Mouse (Mus musculus) cerebellum, postnatal 14 days (tissue): ENCODE measurements at regions not wholly inside any gene's neighbourhood (a gene's known extent, or its start where the extent isn't known, plus 50 kb on each side); places are given as distances from the start of the nearest gene placed in this dataset.
A peak's percentile ranks its signal among the peaks of the same experiment; 100 is the strongest.

Experiments used
- DNase-seq, 2 experiments: peaks; one replicate each; pipeline ENCODE4 v3.0.0; 2021; ENCODE audit warnings: mixed read lengths in 2 of 2

DNA sequence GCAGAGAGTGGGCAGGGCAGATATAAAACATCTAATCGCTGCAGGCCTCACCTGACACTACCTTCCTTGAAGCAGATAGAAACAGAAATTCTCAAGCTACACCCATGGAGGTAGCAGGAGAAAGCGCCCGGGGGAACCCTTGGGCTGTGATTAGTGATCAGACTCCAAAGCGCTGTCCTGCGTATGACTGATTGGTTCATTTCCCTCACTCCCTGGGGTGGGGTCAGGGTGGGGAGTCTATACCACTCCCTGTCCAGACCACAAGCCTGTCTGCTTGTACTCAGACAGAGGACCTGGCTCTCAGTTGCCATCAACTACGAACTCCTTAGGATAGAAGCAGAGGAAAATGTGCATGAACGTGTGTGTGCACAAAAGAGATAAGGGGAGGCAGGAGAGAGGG lies 77.7 kb downstream of the Gm826 start:
- no peak for DNase-seq

DNA sequence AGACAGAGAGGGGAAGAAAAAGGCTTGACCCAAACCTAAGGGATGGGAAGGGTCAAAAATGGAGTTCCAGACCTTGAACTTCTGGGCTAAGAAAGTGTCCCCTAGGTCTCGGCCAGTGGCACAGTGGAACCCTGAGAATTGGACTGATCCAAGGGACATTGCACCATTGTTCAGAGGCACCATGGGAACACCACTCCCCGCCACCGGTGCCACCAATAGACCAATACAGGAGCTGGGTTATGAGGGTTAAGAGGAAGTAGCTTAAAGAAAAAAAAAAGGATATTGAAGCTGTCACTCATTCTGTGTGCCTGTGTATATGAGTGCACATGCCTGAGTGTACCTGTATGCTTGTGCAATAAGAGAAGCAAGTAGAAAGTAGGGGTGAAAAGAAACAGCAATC lies 83.7 kb downstream of the Gm826 start:
- DNase-seq = no peak

DNA sequence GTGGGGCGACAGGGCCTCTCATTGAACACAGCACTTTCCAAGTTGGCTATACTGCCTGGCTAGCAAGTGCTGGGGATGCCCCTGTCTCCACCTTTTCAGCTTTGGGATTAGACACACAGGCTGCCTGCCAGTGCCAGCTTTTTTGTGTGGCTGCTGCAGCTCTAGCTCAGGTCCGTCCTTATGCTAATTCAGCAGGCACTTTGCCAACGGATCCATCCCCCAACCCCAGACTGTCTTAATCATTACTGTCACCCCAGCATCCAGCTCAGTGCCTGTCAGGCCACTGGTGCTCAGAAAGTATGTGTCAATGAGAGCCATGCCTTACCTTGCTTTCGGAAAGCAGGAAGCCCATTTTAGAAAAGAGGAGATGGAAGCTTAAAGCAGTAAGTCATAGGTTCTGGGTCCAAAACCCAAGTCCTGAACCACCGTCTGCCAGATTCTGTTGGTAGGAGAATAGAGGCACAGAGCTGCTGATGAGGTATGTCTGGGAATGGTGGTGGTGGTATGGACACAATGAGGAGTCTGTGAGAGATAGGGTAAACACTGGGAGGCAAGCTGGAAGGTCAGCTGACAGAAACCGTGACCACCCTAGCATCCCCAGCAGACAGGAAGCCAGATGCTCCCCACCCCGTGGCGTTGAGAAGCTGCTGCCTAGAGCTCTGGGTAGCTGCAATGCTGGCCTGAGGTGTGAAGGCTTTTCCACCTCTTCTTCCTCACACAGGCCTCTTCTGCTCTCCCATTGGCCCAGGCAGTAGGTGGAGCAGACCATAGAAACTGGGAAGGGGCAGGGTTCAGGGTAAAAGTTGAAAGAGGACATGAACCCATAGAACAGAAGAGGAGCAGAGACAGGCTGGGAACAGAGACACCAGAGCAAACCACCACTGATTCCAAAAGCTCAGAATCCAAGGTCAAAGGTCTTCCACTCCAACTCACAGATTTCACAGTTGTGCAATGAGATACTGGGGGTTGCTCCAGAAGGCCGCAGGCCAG lies 84.6 kb downstream of the Gm826 start:
- peak; percentile 23 to 54 for DNase-seq

DNA sequence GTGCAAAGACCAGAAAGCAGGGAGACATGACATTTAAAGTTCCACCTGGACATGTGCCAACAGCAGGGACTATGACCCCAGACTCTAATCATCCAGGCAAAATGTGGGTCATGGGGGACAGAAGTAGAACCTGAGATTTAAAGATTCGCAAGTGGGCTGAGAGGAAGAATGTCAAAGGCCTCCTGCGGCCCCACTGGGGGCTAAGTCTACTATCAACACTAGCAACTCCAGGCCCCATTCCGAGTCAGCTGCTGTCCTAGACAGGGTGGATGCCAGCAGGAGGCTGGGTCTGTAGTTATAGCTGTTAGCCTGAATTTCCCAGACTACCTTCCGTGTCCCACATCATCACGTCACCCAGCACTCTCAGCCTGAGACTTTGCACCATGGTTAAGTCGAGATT lies 86.7 kb downstream of the Gm826 start:
- no peak for DNase-seq

DNA sequence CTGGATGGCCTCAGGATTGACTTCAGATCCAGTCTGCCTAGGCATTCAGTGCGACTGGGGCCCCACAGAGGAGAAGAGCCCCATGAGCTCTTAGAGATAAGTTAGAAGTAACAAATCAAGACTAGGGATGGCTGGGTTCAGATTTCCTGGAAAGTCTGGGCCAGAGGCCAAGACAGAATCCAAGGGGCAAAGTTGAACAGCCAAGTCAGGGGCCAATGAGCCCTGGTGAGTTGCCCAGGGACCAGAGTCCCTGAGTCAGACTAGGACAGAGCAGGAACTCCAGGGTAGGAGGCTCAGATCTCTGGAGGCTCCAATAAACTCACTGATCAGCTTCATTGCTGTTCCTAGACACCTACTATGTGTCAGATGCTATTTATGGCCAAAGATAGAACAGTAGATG lies 87.6 kb downstream of the Gm826 start:
- DNase-seq = no peak

DNA sequence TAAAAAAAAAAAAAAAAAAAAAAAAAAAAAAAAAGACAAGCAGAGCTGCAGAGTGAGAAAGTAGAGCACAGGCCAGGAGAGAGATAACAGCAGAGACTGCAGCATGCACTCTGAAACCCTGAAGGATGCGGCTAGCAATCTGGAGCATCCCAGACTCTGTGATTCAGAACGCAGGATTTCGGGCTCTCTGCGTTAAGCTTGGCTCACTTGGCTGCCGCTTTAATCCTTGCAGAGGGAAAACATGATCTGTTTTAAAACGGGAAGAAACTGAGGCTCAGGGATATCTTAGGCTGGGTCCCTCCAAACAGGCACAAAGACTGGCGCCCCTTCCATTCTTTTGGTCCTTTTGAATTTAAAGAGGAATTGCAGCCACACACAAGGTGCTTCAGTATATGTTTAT lies 89.1 kb downstream of the Gm826 start:
- DNase-seq = no peak

DNA sequence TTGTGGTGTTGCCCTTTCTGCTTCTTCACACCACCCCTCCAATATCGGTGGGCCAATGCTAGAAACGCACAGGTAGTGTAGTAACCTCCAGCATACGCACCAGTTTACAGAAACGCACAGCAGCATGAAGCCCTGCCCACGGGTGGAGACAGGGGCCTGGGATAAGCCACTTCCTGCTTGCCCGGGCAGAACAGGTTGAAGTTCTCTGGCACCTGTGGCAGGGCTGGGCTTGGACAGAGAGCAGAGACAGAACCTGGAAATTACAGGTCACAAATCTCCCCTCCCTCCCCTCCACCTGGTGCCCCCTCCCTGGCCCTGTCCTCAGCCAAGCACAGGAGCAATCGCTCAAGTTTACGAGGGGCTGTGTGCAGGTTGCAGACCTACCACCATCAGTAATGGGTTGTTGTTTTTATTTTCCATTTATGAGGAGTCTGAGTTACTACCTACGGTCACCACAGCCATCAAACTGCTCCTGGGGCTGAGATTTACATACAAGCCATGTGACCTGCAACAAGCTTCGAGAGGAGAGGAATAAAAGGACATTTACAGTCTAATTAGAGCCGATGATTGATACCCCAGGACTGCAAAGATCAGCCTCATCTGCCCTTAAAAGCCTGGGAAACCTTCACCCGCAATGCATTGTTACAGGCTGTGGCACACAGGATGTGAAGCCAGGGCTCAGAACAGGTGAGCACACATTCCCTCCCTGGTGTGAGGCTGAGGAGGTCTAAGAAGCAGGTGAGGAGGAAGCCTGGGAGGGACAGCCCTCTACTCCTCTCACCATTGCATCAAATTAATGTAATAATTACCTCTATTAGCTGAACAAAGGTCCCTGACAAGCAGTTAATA lies 93.2 kb downstream of the Gm826 start:
- DNase-seq = no peak

DNA sequence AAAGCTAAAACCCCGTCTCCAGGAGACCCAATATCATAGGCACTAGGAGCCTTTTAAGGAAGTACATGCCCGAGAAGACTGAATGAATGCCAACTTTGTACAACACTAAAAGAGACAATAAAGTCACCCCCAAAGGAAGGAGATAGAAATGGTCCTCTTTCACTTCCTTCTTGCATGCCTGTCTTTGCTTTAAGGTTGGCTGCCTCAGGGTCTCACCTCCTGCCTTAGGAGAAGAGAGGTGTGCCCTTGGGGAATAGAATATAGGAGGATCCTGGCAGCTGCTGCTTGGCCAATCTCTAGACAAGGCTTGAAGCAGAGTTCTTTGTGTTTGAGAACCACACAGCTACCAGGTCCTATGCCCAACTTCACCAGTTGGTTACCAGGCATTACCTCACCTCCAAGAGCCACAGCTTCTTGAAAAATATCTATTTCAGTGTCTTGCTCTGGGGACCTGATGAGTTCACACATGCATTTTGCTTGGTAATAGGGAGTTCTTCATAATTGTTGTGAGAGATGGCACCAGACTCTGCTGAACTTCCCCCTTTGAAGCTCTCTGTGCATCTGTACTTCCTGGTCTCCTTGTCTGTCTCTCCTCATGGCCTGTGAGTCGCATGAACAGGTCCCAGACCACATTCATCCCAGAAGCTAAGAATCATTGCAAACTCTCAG lies 96.4 kb downstream of the Gm826 start:
- no peak for DNase-seq

DNA sequence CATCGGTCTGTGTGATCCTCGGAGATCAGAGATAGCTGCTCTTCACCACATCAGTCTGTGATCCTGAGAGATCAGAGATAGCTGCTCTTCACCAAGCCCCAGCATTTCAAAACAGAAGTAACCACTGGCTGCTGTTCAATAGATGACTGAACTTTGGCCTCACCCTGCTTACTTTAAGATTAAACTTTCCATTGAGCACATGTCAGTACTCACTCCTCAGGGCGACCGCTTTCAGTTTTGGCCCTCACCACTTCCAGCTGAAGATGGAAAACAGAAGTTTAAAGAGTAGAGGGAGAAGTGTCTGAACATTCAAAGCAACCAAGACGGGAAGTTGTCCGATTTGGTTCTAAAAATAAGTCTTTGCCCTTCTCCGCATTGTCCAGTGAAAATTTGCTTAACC lies 97.2 kb downstream of the Gm826 start:
- DNase-seq = no peak

DNA sequence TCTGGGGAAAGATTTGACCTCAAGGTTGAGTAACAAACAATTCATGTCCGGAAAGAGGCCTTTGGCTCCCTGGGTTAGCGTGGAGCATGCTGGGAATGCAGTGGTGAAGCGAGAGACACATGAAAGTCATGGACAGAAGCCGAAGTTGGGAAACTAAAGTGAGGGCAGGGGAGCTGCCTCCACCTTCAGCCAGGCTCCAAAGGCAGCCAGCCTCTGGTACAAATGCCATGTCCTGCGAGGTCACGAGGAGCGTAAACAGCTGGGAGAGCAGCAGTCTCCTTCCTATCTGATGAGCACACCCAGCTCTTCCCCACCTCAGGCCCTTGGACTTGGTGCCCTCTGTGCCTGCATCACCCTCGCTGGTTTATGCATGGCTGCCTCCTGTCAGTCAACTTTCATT lies 103.2 kb downstream of the Gm826 start:
- DNase-seq = no peak

DNA sequence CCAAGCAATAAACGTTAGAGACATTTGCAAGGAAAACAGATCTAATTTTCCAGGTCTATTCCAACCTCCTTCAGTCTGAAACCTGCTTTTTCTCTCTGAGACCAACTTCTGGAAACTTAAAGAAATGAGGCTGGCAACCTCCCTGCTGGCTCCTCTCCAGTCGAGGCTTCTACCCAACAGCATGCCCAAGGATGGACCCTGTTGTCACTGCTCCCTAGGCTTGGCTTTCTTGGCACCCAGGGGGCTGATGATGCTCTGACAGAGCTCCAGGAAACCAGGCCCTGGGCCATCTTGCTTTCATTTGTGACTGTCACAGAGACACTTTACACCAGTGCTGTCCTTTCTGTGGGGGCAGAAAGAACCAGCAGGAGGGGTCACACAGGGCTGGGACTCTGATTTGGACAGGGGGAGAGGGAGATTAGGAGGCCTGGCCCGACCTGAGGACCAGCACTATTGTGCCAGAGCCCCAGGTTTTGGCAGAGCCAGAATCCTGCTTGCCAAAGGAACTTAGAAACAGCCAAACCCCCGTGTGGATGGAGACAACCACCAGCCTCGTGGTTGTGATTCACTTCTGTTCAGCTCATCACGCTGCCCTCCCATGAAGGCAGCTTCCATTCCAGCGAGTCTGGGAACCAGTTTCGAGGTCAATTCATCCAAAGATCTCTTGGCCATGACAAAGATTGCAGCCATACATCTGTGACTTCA lies 105.5 kb downstream of the Gm826 start:
- peak; percentile 50 to 76 for DNase-seq

DNA sequence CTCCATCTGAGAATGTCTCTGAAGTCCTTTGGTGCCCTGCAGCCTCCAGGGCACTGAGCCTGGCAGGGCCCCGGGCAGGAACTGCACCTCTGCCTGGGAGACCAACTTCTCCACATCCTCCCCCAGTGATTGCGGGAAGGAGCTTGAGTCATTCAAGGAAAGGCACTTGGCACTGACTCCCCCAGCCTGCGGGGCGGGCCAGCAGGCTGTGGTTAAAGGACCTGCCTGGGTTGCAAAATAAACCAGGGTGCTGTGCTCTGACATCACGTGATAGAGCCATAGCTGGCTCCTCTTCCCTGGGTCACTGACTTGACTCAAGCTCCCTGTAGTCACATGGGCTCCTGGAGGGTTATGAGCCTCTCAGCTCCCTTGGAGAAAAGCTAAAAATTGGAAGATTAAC lies 108.5 kb downstream of the Gm826 start:
- no peak for DNase-seq

DNA sequence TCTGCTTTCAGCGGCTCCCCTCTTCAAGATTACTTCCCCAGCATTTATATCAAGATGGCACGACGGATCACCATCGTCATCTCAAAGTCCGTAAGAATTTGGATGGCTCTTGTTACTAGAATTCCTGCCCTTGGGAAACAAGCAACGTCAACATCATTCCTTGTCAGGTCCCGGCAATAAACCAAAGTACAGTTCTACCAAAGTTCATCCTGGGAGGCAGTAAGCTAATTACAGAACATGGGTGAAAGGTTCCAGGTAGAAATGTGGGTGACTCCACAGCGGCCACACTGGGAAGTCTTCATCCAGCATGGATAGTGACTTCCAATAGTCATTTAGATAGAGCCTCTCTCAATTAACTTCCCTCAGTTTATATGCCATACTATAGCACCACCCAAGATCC lies 110.6 kb downstream of the Gm826 start:
- DNase-seq = no peak

DNA sequence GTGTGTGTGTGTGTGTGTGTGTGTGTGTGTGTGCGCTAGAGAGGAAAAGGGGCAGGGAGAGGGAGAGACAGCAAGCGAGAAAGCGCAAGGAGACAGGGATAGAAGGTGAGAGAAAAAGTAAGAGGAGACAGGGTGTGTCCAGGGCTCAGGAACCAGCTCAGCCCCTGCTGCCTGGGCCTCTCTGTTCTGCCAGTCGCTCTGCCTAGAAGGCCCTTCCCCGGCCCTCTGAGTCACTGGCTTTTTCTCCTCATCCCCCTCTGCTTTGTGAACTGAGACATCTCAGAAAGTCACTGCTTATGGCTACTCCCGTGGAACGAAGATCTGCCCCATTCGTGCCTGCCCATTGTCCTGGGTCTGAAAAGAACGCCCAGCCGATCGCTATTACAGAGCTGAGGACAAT lies 112.2 kb downstream of the Gm826 start:
- no peak for DNase-seq

DNA sequence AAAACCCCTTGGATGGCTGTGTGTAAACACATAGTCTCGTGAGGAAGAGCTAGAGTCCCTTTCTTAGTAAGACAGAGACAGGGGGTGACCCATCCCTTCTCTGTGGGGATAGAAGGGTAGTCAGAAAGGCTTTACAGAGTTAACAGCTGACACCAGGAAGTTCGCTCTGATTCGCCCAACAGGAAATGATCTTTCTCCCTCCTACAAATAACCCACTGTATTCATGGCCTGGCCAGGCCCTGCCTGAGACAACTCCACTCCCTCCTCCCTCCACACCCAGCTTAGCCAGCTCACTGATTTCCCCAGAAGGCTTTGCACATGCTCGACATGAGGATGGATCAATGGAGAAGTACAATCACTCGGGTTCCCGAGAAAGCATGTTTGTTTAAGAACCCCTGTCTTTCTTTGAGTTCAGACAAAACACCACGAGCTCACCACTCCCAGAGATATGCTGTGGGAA lies 113.4 kb downstream of the Gm826 start:
- DNase-seq = no peak

DNA sequence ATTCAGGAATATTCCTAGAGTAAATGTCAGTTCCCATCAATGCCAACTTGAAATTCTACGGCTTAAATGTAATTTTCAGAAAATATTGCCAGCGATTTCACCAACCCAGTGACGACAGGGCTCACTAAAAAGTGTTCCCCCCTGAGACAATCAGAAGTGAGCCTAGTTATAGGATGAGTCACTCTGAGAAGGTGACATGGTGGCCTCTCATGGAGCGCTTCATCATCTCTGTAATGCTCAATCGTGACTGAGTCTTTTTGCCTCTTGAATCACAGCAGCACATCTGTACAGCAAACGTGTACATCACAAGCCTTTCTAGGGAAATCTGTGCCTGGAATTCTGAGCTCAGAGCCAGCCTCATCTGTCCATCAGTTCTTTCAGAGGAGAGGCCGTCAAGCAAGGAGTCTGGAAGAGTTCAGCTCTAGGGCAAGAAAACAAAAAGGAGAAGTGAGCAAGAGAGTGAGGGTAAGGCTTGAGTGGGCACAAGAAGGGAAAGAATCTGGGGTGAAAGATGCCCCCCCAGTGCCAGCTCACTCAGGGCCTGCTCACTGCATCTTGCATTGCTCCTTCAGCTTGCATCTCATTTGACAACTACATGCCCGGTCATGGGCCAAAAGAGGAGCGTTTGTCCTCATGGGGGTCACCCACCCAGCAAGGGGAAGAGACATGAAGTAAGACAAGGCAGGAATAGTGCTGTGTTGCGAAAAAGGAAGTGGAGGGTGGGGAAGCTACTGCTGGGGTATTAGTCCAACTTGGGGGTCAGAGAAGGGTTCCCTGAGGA lies 119.7 kb downstream of the Gm826 start:
- no peak for DNase-seq

DNA sequence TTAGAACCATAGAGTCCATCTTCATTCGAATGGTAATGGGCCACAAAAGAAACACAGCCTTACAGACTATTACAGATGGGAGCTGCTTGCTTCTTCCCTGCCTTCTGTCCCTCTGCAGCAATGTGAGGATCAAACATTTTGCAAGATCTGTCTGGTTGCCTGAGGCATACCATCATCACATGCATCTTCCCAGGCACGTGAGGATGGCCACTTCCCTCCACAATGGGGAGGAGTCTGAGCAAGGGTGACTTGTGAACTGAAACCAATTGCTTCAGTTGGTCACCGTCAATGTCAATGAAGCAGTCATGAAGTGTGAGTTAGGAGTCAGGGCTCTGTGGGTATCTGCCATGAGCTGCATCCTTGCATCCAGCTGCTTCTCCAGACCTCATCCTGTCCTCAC lies 123.5 kb downstream of the Gm826 start:
- DNase-seq = no peak

DNA sequence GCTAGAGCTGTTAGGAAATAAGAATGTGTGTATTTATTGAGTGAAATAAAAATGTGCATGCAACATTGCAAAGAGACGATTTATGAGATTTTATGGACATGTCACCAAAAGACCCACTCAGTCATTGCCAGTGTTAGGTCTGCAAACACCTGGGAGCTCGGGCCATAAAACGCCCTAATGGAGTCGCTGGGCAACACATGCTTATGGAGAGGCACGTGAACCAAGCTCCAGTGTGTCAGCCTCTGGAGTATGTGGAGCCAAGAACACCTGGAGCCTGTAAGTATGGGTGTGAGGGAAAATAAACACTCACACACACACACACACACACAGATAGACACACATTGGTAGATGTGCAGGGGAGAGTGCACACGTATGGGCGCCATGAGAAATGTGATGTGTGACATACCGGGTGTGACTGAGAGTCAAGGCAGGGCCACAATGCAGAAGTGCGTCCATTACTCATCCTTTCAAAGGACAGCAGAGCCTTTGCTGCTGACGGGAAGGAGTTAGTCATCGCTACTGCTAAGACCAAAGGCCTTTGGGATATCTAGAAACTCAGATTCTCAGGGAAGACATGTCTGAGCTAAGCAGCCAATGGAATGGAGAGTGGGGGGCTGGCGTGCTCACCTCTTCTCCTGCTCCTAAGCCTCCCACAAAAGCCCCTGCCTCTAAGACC lies 124.2 kb downstream of the Gm826 start:
- no peak for DNase-seq

DNA sequence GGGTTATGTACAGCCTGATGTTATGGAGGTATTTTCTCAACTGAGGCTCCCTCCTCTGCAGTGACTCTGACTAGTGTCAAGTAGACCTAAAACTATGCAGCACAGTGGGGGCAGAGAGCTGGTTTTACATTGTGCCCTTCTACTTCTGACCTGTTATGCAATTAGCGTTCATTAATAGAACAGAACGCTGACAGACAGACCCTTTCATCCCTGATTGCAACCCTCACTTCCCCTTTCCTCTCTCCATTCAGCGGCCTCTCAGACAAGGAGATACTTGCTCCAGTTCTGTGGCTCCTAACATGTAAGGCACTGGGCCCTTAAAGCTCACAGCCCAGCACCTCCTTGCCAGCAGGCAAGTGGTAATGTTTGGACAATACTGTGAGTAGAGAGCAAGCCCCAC lies 125.7 kb downstream of the Gm826 start:
- no peak for DNase-seq

DNA sequence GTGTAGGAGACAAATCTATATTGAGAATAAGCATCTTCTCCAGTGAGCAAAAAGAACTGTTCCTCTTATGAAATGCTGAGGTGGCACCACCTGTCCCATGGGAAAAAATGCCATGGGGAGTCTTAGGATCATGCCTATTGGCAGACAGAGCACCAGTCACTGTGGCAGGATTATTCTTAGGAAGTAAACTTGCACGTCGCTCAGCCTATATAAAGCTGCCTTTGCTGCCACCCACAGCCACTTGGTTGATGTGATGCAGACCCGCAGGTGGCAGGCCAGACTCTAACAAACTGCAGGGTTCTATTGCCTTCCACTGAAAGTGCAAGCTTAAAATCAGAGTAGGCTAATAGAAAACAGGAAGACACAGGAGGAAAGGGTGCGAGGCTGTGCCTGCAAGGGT lies 126.7 kb downstream of the Gm826 start:
- DNase-seq = no peak

DNA sequence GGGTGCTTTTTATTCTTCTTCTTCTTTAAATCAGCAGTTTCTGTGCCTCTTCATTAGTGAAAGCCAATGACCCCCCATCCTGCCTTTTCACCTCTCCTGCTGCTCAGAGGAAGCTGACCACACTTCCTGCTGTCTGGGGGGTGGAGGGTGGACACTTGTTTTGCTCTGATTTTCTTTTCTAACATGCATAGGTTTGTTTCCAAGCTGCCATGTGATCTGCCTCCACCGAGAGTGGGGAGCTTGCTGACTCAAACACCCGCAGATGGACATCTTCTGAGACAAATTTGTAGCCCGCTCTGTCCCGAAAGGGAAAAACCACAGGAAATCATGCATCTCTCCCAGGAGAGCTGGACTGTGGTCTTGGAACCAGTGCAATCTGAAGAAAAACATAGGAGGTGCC lies 141.3 kb downstream of the Gm826 start:
- DNase-seq = no peak
